Mouse (Mus musculus): ENCODE results near the gene Plekha8.

DNA sequence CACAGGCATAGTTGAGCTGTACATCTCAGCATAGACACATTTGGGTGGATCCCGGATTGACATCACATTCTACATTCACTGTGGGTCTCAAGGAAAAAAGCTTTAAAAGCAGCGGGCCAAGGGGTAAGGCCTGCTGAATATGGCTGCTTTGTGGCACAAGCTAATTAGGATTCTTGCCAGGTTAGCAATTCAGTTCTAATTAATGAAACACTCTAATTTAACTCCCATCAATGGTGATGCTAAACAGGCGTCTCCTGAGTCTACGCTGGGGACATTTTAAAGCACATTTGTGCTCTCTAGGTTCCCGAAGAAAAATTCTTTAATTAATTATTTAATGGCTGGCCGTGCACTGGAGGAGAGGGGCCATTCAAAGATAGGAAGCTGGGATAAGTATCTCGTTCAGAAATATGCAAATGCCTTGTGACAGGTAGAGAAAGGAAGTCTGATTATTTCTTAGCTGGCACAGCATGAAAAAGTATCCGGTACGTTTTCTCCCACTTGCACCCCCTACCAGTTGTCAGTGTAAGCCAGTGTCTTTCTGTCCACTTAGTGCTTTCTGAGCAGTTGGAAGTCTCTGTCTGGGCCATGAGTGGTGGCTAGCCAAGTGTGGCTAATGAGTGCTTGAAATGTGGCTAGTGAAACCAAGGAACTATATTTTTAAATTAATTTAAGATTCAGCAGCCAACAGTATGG is 42.0 kb upstream of the Plekha8 start:
- TF ChIP-seq POLR2A (IDR thresholded peaks at IDR 0.05; ENCODE audit: insufficient read depth, low read depth, low read length) (no peak), CTCF (IDR thresholded peaks at IDR 0.05; ENCODE audit: insufficient read depth, low read depth, low read length) (no peak)

All from olfactory bulb, adult 2 months (tissue).